Mouse (Mus musculus) heart, postnatal 0 days (tissue): Measurements from ENCODE around the gene Slc39a1. TPM values are rescaled to one million over a fixed set of nuclear protein-coding genes. Genes with fewer than 3 reads are reported as not detected.

ENCODE experiments used
- ATAC-seq: fragments of 200-750 bp; cut with Nextera tagmentation; 2 replicates; pipeline ENCODE4 v1.8.0; 2017; ENCODE audit warnings: low read depth, moderate number of reproducible peaks, moderate library complexity; ENCODE audit not compliant: insufficient read depth
- DNase-seq: peaks from one replicate; pipeline ENCODE4 v3.0.0-alpha.2; 2016; ENCODE audit warnings: low spot score
- H3K27ac ChIP-seq: fragments of 300-500 bp; sonication (generic); 2 replicates; pipeline ENCODE4 v1.5.1; 2014; ENCODE audit warnings: low read depth, mild to moderate bottlenecking
- H3K27me3 ChIP-seq: fragments of 300-500 bp; sonication (generic); 2 replicates; pipeline ENCODE4 v1.6.1; 2014; ENCODE audit warnings: low read length, mixed read lengths; ENCODE audit not compliant: control insufficient read depth, insufficient read depth
- H3K36me3 ChIP-seq: fragments of 300-500 bp; sonication (generic); replicated peaks from 2 replicates; pipeline ENCODE4 v1.6.1; 2014; ENCODE audit warnings: low read length, mixed read lengths; ENCODE audit not compliant: control insufficient read depth, insufficient read depth
- H3K4me1 ChIP-seq: fragments of 300-500 bp; sonication (generic); 2 replicates; pipeline ENCODE4 v1.6.1; 2014; ENCODE audit warnings: antibody characterized with exemption; ENCODE audit not compliant: control insufficient read depth, insufficient read depth
- H3K4me2 ChIP-seq: fragments of 300-500 bp; sonication (generic); 2 replicates; pipeline ENCODE4 v1.6.1; 2014; ENCODE audit warnings: low read depth, mild to moderate bottlenecking, low read length, moderate library complexity
- H3K4me3 ChIP-seq: fragments of 300-500 bp; sonication (generic); 2 replicates; pipeline ENCODE4 v1.5.1; 2014; ENCODE audit warnings: low read depth, low read length
- H3K9ac ChIP-seq: fragments of 300-500 bp; sonication (generic); replicated peaks from 2 replicates; pipeline ENCODE4 v1.6.1; 2014; ENCODE audit warnings: low read depth, low read length, mixed read lengths
- H3K9me3 ChIP-seq: fragments of 300-500 bp; sonication (generic); replicated peaks from 2 replicates; pipeline ENCODE4 v1.6.1; 2016; ENCODE audit warnings: low read length; ENCODE audit not compliant: control insufficient read depth
- CTCF ChIP-seq: IDR thresholded peaks from 2 replicates; pipeline ENCODE4 v1.5.1; 2016; ENCODE audit warnings: antibody characterized with exemption, control low read depth, low read depth
- EP300 ChIP-seq: IDR thresholded peaks from 2 replicates; pipeline ENCODE4 v1.6.1; 2016; ENCODE audit warnings: antibody characterized with exemption, low read depth
- WGBS: fragments of 180-500 bp; shearing (Covaris S2); extraction: QIAGEN DNeasy Blood & Tissue Kit; methylation state at CpG from one replicate; pipeline ENCODE4 v1.1.7; 2014; 5-methylcytosine and 5-hydroxymethylcytosine counted together
- polyA plus RNA-seq: library from polyadenylated mRNA; unstranded; fragments of >200 nt; fragmentation: Nextera tagmentation; extraction: Ambion mirVana; gene quantifications from 2 replicates; pipeline ENCODE4 v1.2.1, GENCODE M21; 2015
- total RNA-seq: library from RNA; depleted of rRNA; stranded (reverse); fragments of >200 nt; gene quantifications from 2 replicates; pipeline ENCODE4 v1.2.3, GENCODE M21; 2014; ENCODE audit warnings: low replicate concordance

The Slc39a1 gene
- total and polyA plus RNA-seq, 2 experiments from 2014 or later = 95.5 to 158 TPM

DNA sequence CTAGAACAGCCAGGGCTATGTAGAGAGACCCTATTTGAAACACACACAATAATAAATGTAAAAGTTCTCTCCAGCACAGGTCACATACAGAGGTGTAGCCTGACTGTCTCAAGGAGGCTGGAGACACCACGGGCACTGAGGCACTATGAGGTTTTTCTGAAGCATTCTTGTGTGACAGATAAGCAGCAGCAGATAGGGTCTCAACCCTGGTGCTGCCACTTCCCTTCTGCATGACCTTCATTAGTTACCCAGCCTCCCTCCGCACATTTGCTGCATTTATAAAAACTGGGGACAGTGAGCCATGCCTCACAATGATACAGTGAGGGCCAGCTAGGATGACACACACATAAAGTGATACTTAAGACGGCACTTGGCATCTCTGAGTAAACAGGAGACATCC, 25.0 kb upstream of the Slc39a1 start:
- no peaks in the 10 kb centered on the region for H3K27me3 ChIP-seq
- H3K4me2 ChIP-seq = no peak overlapping the region
- H3K4me1 ChIP-seq = 0 out of 2 replicates have a peak, but pooled peaks cover 4% of the 10 kb centered on the region
- no peak overlapping the region for H3K9ac ChIP-seq
- H3K27ac ChIP-seq = no peak overlapping the region
- H3K36me3 ChIP-seq = peaks cover 13% of the 10 kb centered on the region; the same call in 1 of the 2 replicates
- ATAC-seq (no peak), DNase-seq (no peak)
- WGBS = 49% methylated on average over 3 of the region's 3 CpGs
- TF ChIP-seq CTCF (no peak), EP300 (no peak)
- no peak overlapping the region for H3K4me3 ChIP-seq
- H3K9me3 ChIP-seq = no peaks in the 10 kb centered on the region

DNA sequence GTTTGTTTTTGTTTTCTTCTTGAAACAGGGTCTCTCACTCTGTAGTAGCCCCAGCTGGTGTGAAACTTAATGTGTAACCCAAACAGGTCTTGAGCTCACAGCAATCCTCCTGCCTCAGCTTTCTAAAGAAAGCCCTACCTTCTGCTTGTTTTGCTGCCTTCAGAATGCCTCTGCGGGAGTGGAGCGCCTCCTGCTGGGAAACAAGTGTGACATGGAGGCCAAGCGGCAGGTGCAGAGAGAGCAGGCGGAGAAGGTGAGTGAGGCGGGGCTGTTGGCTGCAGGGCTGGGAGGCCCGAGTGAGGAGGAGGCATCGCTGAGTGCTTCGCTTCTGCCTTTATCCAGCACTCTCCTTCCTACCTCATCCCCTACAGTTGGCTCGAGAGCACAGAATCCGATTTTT, 23.6 kb upstream of the Slc39a1 start:
- no peaks in the 10 kb centered on the region for H3K27me3 ChIP-seq
- no peak overlapping the region for H3K4me2 ChIP-seq
- ATAC-seq (no peak), DNase-seq (no peak)
- WGBS = 73% methylated on average over 10 of the region's 10 CpGs
- H3K9ac ChIP-seq = no peak overlapping the region
- H3K27ac ChIP-seq = no peak overlapping the region
- peaks cover 13% of the 10 kb centered on the region; the same call in 1 of the 2 replicates for H3K36me3 ChIP-seq
- TF ChIP-seq EP300 (no peak), CTCF (no peak)
- no peak overlapping the region for H3K4me3 ChIP-seq
- H3K4me1 ChIP-seq = 0 out of 2 replicates have a peak, but pooled peaks cover 4% of the 10 kb centered on the region
- H3K9me3 ChIP-seq = no peaks in the 10 kb centered on the region

DNA sequence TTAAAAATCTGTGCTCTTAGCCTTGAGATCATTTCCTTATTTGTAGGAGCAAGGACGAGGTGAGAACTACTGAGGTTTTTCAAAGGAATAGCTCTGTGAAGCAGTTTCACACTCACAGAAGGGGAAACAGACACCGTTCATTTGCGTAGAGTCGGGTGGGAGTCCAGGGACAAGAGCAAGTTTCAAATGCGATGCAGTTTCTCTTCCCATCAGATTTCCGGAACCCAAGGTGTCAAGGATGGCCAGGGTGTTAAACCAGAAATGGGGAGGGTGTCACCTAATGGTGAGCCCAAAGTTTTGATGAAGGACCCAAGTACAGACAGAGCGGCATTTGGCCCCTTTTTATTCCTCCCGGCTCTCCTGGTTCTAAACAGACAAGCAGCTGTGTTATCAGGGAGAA, 16.9 kb upstream of the Slc39a1 start:
- H3K9ac ChIP-seq = 0 out of 2 replicates have a peak overlapping the region, but pooled peaks have one; percentile 82
- H3K4me2 ChIP-seq = peak overlapping the region; percentile 94
- H3K9me3 ChIP-seq = no peaks in the 10 kb centered on the region
- WGBS = 8% methylated on average over 8 of the region's 8 CpGs
- no peak for TF ChIP-seq CTCF
- TF ChIP-seq EP300 = 0 out of 2 replicates have a peak, but pooled peaks have one; percentile 22
- H3K4me3 ChIP-seq = peak overlapping the region; percentile 81
- H3K27ac ChIP-seq = no peak overlapping the region
- H3K27me3 ChIP-seq = no peaks in the 10 kb centered on the region
- ATAC-seq = no peak
- H3K36me3 ChIP-seq = peaks cover 25% of the 10 kb centered on the region
- H3K4me1 ChIP-seq = peaks cover 7% of the 10 kb centered on the region
- no peak for DNase-seq

DNA sequence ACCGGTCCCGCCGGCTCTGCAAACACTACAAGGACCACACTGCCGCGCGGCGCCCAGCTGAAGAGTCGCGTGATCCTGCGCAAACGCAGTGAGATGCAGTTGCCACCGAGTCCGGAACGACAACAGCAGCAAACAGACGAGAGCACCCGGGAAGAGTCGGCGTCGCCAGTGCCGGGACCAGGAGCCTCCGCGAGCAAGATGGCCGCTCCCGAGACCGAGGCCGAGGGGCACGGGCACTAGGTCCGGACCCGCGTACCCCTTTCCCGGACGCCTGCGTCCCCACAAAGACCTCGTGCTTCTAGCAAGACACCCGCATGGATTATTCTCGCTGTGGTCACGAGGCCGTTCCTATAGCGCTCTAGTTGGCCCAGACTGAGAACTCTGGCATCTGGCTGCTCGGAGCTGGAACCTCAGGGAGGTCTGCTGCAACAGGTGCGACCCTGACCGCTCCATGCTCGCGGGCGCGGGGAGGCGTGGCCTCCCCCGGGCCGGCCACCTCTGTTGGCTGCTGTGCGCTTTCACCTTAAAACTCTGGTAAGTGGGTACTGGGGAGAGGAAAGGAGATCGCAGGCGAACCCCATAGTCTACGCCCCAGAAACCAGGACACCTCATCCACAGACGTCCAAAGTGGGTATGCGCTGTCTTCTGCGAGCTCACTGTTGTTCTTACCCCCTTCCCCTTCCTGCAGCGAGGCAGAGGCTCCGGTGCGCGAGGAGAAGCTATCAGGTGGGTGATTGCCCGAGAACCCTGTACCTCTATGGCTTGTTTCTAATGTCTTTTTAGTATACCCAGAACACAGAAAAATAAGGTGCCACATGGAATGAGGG, 16.3 kb upstream of the Slc39a1 start, which contains the start of gene Jtb:
Gene Jtb, plus strand, starts transcription at position 91 of the 827 bp plus-strand sequence.
- 0% methylated on average over 61 of the region's 61 CpGs for WGBS

DNA sequence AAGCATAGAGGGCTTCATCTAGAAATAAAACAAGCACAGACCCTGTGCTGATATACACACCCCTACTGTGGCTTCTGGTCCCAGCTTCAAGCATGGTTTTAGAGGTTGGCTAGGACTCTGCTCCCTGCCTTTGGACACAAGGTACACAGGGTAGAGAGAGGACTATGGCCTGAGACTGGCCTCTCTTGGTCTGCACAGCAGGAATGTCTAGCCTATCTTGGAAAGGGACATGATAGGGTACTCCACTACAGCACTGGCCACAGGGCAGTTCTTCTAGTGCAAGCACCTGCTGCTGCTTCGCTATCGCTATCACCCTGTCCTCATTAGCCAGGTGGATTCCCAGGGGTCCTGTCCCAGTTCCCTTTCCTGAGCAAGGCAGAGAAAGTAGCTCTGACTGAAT, 6.7 kb upstream of the Slc39a1 start:
- no peak overlapping the region for H3K4me3 ChIP-seq
- no peak for ATAC-seq
- H3K4me1 ChIP-seq = peaks cover 8% of the 10 kb centered on the region; the same call in 1 of the 2 replicates
- no peak for DNase-seq
- no peaks in the 10 kb centered on the region for H3K27me3 ChIP-seq
- no peaks in the 10 kb centered on the region for H3K9me3 ChIP-seq
- H3K4me2 ChIP-seq = no peak overlapping the region
- no peak overlapping the region for H3K9ac ChIP-seq
- TF ChIP-seq EP300 (no peak), CTCF (no peak)
- no peak overlapping the region for H3K27ac ChIP-seq
- peaks cover 9% of the 10 kb centered on the region for H3K36me3 ChIP-seq
- WGBS = 96% methylated on average over 2 of the region's 2 CpGs

More for the DNA sequence above, 16.3 kb upstream of the Slc39a1 start, which contains the start of gene Jtb:
- peak within 1 kb of the TSS; percentile 94 for H3K4me2 ChIP-seq
- no peaks in the 10 kb centered on the region for H3K27me3 ChIP-seq
- DNase-seq = peak; percentile 91
- H3K4me1 ChIP-seq = peaks cover 7% of the 10 kb centered on the region
- ATAC-seq = peak; percentile 97
- peak within 1 kb of the TSS; percentile 94 for H3K27ac ChIP-seq
- H3K36me3 ChIP-seq = peaks cover 30% of the 10 kb centered on the region
- H3K9ac ChIP-seq = peak within 1 kb of the TSS; percentile 82
- peak within 1 kb of the TSS; percentile 81 for H3K4me3 ChIP-seq
- TF ChIP-seq CTCF (no peak), EP300 (0 out of 2 replicates have a peak, but pooled peaks have one; percentile 27)
- H3K9me3 ChIP-seq = no peaks in the 10 kb centered on the region
